Mouse (Mus musculus) leukemia stem cell, adult 10-12 weeks (primary cell): ENCODE data around the gene Slc30a5. TPM values are rescaled to one million over a fixed set of nuclear protein-coding genes. Genes with fewer than 3 reads are reported as not detected.

Source experiments
- polyA plus RNA-seq: library from polyadenylated mRNA; stranded (reverse); fragments of >175 nt; gene quantifications from 2 replicates; pipeline ENCODE4 v1.2.3, GENCODE M21; 2012; ENCODE audit warnings: low replicate concordance

Gene Slc30a5
- polyA plus RNA-seq = 5.0 and 11.3 TPM in 2 replicates

GRCm38 (mm10) chr13:100832741-100833639, at the start of gene Slc30a5:
TSS of gene Slc30a5 (minus strand) at chr13:100833427.

GRCm38 (mm10) chr13:100786414-100786867, 46.8 kb downstream of the Slc30a5 start, which contains the start of gene Ccnb1:
TSS of gene Ccnb1 (minus strand) at chr13:100786570.

GRCm38 (mm10) chr13:100775252-100776055, 57.8 kb downstream of the Slc30a5 start, which contains the start of gene Cenph:
TSS of gene Cenph (minus strand) at chr13:100775899.

Other genes starting within 250 kb of the Slc30a5 start
- gene Marveld2, start 216.5 kb downstream of the Slc30a5 start, polyA plus RNA-seq = 0.08 and 0.20 TPM in 2 replicates
- 13.4 and 23.8 TPM in 2 replicates for gene Ak6, start 182.4 kb downstream of the Slc30a5 start, polyA plus RNA-seq
- gene Rad17, start 182.4 kb downstream of the Slc30a5 start, polyA plus RNA-seq = 16.3 and 17.7 TPM in 2 replicates
- 2.6 and 13.8 TPM in 2 replicates for gene Taf9, start 181.8 kb downstream of the Slc30a5 start, polyA plus RNA-seq
- 0.13 TPM in 1 of 2 replicates, not detected in the other for gene Ccdc125, start 163.7 kb downstream of the Slc30a5 start, polyA plus RNA-seq
- 4.2 and 16.5 TPM in 2 replicates for gene Cdk7, start 102.5 kb downstream of the Slc30a5 start, polyA plus RNA-seq
- 41.8 and 55.9 TPM in 2 replicates for gene Mrps36, start 88.8 kb downstream of the Slc30a5 start, polyA plus RNA-seq
- 6.5 and 15.5 TPM in 2 replicates for gene Cenph, start 57.5 kb downstream of the Slc30a5 start, polyA plus RNA-seq
- gene Ccnb1, start 46.9 kb downstream of the Slc30a5 start, polyA plus RNA-seq = 2.7 and 4.5 TPM in 2 replicates